Mouse (Mus musculus): ENCODE measurements around the gene H2afy2.

DNA sequence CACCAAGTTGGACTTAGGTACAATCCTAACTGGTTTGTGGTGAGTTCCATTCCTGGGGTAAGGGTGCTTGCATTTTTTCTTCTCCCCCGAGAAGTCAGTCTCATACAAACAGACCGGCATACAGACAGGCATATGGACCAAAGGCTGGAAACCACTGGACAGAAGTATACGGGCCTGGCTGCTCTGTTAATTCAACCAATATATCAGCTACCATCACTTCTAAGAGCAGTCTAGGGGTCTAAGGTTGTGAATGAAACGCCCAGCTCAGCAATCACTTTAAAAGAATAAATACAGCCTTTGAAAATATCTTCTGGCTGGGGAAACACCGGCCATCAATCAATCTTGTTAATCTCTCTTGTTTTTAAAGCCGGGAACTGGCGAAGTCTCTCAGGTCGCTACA, 11.5 kb upstream of the H2afy2 start:
- no peak for TF ChIP-seq ZC3H11A (IDR thresholded peaks at IDR 0.05; ENCODE audit: borderline replicate concordance, low read depth, low read length)
- no peak for TF ChIP-seq CHD2 (IDR thresholded peaks at IDR 0.05; ENCODE audit: low read depth, low read length)
- no peak for TF ChIP-seq HCFC1 (IDR thresholded peaks at IDR 0.05; ENCODE audit: borderline replicate concordance, insufficient read depth, low read length)
- no peak for TF ChIP-seq ZNF384 (IDR thresholded peaks at IDR 0.05; ENCODE audit: low read depth, low read length)
